Mouse (Mus musculus): ENCODE measurements around the gene Hist1h4h. TPM values are rescaled to one million over a fixed set of nuclear protein-coding genes. Genes with fewer than 3 reads are reported as not detected.

The Hist1h4h gene
- 3.8 and 5.9 TPM in 2 replicates for polyA plus RNA-seq (2015; fragmentation: Nextera tagmentation; extraction: Ambion mirVana)

- Histone ChIP-seq H3K27ac (peak within 1 kb of the TSS; percentile 98), H3K27me3 (no peaks in the 10 kb centered on the region), H3K4me1 (replicated peaks) (peaks cover 42% of the 10 kb centered on the region), H3K4me3 (replicated peaks) (peak within 1 kb of the TSS; percentile 63), H3K9ac (peak within 1 kb of the TSS; percentile 84), H3K9me3 (replicated peaks) (no peaks in the 10 kb centered on the region), H3K4me2 (peak within 1 kb of the TSS; percentile 65), H3K36me3 (no peaks in the 10 kb centered on the region)
- ATAC-seq (ENCODE audit: low read depth) (peak; percentile 63), DNase-seq (peak; percentile 96)
- under 1% methylated on average over 61 of the region's 70 CpGs for WGBS (ENCODE audit: insufficient replicate concordance)
These were observed at the start of gene Hist1h4h for GRCm38 (mm10) chr13:23530901-23531875. Gene Hist1h4h (plus strand): TSS chr13:23531050.

DNA sequence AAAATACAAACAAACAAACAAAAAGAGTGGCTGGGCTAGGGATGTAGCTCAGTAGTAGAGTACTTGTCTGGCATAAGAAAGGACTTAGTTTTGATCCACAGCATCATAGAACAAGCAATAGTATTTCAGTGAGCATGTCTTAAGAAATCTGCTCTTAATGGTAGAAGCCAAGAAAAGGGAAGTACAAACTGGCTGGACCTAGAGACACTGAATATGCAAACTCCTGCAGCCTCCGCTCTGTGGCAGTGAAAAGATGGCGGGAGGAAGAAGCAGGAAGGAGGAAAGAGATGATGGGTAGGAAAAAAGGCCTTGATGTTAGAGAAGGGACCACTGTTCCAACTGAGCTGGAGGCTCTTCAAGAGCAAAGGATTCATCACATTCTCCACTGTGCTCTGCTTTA, 47.7 kb upstream of the Hist1h4h start:
- H3K9me3 ChIP-seq (replicated peaks): no peaks in the 10 kb centered on the region
- DNase-seq: no peak
- H3K27me3 ChIP-seq: peaks cover 30% of the 10 kb centered on the region
- no peak overlapping the region for H3K27ac ChIP-seq
- peaks cover 6% of the 10 kb centered on the region for H3K4me1 ChIP-seq (replicated peaks)
- no peak for ATAC-seq (ENCODE audit: low read depth)
- H3K4me2 ChIP-seq: no peak overlapping the region
- H3K36me3 ChIP-seq: no peaks in the 10 kb centered on the region
- no peak overlapping the region for H3K4me3 ChIP-seq (replicated peaks)
- no peak overlapping the region for H3K9ac ChIP-seq
- 48% methylated on average over 2 of the region's 2 CpGs for WGBS (ENCODE audit: insufficient replicate concordance)

DNA sequence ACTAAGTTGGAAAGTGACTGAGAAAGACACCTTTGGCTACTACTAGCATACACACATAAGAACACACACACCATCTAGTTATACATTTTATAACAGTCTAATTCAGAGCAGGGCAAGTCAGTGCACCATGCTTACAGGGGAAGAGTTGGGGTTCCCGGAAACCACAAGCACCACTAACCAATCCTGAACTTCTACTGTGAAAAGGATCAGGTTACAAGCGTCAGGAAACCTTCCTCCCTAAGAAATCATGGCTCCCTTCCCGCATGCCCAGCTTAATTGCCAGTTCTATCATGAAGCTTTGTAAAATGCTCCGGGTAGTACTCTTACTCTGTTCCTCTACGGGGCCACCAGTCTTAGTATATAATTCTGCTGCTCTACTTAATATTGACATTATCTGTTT, 45.6 kb upstream of the Hist1h4h start:
- Histone ChIP-seq H3K4me1 (replicated peaks) (peaks cover 13% of the 10 kb centered on the region), H3K9me3 (replicated peaks) (no peaks in the 10 kb centered on the region), H3K27me3 (peaks cover 31% of the 10 kb centered on the region), H3K36me3 (no peaks in the 10 kb centered on the region), H3K4me2 (no peak overlapping the region), H3K27ac (no peak overlapping the region), H3K4me3 (replicated peaks) (no peak overlapping the region), H3K9ac (no peak overlapping the region)
- ATAC-seq (ENCODE audit: low read depth) (no peak), DNase-seq (no peak)
- WGBS (ENCODE audit: insufficient replicate concordance): 32% methylated on average over 5 of the region's 5 CpGs

DNA sequence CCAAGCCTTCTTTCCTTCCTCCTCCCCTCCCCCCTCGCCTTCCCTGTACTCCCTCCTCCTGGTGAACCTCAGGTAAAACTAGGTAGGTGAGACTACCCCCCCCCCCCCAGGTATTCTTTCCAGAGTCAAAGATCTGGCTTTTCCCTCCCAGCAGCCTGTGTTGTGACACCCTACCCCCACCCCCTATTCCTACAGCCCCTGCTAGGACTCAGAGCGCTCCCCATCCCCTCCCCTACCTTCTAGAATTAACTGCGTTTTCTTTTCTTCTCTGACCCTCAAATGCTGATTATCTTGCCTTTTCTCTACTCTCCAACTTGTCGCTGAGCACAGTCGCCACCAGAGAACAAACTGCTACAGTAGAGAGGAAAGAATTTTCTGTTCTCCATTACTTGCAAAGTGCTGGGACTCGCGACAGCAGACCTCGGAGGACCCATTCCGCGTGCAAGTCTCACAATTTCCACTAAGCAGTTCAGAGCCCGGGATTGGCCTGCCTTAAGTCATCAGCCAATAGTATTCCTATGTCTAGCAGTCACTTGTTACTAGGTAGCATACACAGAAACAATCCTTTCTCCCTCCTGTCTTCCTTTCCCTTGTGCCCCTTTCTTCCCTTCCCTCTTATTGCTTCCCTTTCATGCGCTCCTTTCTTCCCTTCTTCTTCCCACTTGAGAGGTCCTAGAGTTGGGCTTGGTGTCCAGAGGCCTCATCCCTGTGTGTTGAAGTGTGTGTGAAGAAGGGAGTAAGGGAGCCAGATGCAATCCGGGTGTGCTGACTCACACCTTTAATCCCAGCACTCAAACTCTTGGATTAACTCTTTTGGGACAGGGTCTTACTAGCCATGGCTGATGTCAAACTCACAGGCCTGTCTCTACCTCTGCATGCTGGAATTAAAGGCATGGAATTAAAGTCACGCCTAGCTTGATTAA, 42.2 kb upstream of the Hist1h4h start, which contains the start of gene Btn2a2:
TSS of gene Btn2a2 (minus strand) at position 458 of the 923 bp plus-strand sequence.
- Histone ChIP-seq H3K27ac (no peak within 1 kb of the TSS), H3K36me3 (no peaks in the 10 kb centered on the region), H3K9me3 (replicated peaks) (no peaks in the 10 kb centered on the region), H3K4me3 (replicated peaks) (peak within 1 kb of the TSS; percentile 26; the same call in 1 of the 2 replicates), H3K4me2 (peak within 1 kb of the TSS; percentile 49), H3K4me1 (replicated peaks) (peaks cover 35% of the 10 kb centered on the region), H3K27me3 (peaks cover 17% of the 10 kb centered on the region), H3K9ac (peak within 1 kb of the TSS; percentile 24; the same call in 1 of the 2 replicates)
- WGBS (ENCODE audit: insufficient replicate concordance): 10% methylated on average over 14 of the region's 14 CpGs
- no peak for DNase-seq
- peak; percentile 69 for ATAC-seq (ENCODE audit: low read depth)

DNA sequence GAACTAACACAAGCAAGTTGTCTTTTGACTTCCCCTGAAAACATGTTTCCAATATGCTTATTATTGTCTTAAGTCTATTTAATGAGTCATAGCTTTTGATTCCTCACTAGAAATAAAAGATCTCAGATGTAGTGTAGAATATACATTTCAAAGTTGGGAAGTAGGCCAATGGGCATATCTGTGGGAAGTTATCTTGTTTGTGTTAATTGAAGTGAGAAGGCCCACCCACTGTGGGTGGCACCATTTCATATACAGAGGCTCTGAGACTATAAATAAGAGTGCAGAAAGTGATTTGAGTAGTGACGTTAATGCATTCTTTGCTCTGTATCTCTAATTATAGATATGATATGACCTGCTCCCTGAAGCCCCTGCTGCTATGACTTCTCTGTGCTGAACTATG, 40.0 kb upstream of the Hist1h4h start:
- Histone ChIP-seq H3K27me3 (peaks cover 17% of the 10 kb centered on the region), H3K4me2 (no peak overlapping the region), H3K27ac (no peak overlapping the region), H3K9me3 (replicated peaks) (no peaks in the 10 kb centered on the region), H3K4me3 (replicated peaks) (no peak overlapping the region), H3K4me1 (replicated peaks) (peaks cover 37% of the 10 kb centered on the region), H3K9ac (no peak overlapping the region), H3K36me3 (no peaks in the 10 kb centered on the region)
- WGBS (ENCODE audit: insufficient replicate concordance): 26% methylated on average over 1 of the region's 1 CpGs
- ATAC-seq (ENCODE audit: low read depth) (0 out of 2 replicates have a peak, but pooled peaks have one; percentile 27), DNase-seq (no peak)

DNA sequence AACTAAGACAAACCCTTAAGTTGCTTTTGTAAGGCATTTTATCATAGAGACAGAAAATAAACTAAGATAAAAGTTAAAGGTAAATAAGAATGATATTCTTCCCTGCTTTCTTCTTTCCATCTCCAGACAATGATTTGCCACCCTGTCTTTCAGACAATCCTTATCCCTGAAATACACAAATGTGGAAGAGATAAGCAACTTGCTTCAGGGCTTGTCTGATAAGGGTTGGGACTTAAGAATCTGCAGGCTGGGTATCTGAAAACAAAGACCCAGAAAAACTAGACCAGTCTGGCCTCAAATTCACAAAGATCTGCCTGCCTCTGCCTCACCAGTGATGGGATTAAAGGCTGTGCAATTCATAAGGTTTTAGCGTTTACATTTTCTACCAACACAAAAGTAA, 39.6 kb upstream of the Hist1h4h start:
- Histone ChIP-seq H3K4me1 (replicated peaks) (peaks cover 37% of the 10 kb centered on the region), H3K36me3 (no peaks in the 10 kb centered on the region), H3K27me3 (peaks cover 17% of the 10 kb centered on the region), H3K9ac (no peak overlapping the region), H3K27ac (no peak overlapping the region), H3K9me3 (replicated peaks) (no peaks in the 10 kb centered on the region), H3K4me3 (replicated peaks) (no peak overlapping the region), H3K4me2 (no peak overlapping the region)
- peak; percentile 66 for ATAC-seq (ENCODE audit: low read depth)
- DNase-seq: no peak
- 5% methylated on average over 1 of the region's 1 CpGs for WGBS (ENCODE audit: insufficient replicate concordance)

GRCm38 (mm10) chr13:23491990-23492389, 38.9 kb upstream of the Hist1h4h start:
- Histone ChIP-seq H3K36me3 (no peaks in the 10 kb centered on the region), H3K27ac (no peak overlapping the region), H3K9me3 (replicated peaks) (no peaks in the 10 kb centered on the region), H3K4me3 (replicated peaks) (peak overlapping the region; percentile 46), H3K27me3 (peaks cover 13% of the 10 kb centered on the region), H3K9ac (peak overlapping the region; percentile 46), H3K4me1 (replicated peaks) (peaks cover 39% of the 10 kb centered on the region), H3K4me2 (peak overlapping the region; percentile 66)
- DNase-seq (no peak), ATAC-seq (ENCODE audit: low read depth) (no peak)
- 9% methylated on average over 14 of the region's 14 CpGs for WGBS (ENCODE audit: insufficient replicate concordance)

- no peaks in the 10 kb centered on the region for H3K27me3 ChIP-seq
- no peaks in the 10 kb centered on the region for H3K9me3 ChIP-seq (replicated peaks)
- no peak overlapping the region for H3K4me3 ChIP-seq (replicated peaks)
- ATAC-seq (ENCODE audit: low read depth): no peak
- WGBS (ENCODE audit: insufficient replicate concordance): 63% methylated on average over 6 of the region's 6 CpGs
- no peak overlapping the region for H3K27ac ChIP-seq
- no peak overlapping the region for H3K9ac ChIP-seq
- H3K4me2 ChIP-seq: no peak overlapping the region
- H3K4me1 ChIP-seq (replicated peaks): peaks cover 56% of the 10 kb centered on the region
- no peak for DNase-seq
- no peaks in the 10 kb centered on the region for H3K36me3 ChIP-seq
These were observed 35.3 kb upstream of the Hist1h4h start for GRCm38 (mm10) chr13:23495526-23495925.

- DNase-seq (peak; percentile 70), ATAC-seq (ENCODE audit: low read depth) (peak; percentile 54; the same call in 1 of the 2 replicates)
- no peaks in the 10 kb centered on the region for H3K9me3 ChIP-seq (replicated peaks)
- H3K36me3 ChIP-seq: no peaks in the 10 kb centered on the region
- peak overlapping the region; percentile 76 for H3K4me2 ChIP-seq
- H3K4me3 ChIP-seq (replicated peaks): peak overlapping the region; percentile 58
- H3K27me3 ChIP-seq: no peaks in the 10 kb centered on the region
- H3K4me1 ChIP-seq (replicated peaks): peaks cover 52% of the 10 kb centered on the region
- peak overlapping the region; percentile 56; the same call in 1 of the 2 replicates for H3K9ac ChIP-seq
- 1% methylated on average over 19 of the region's 19 CpGs for WGBS (ENCODE audit: insufficient replicate concordance)
- H3K27ac ChIP-seq: no peak overlapping the region
These were observed 33.1 kb upstream of the Hist1h4h start for GRCm38 (mm10) chr13:23497656-23498321.

GRCm38 (mm10) chr13:23498653-23499052, 32.2 kb upstream of the Hist1h4h start:
- Histone ChIP-seq H3K9me3 (replicated peaks) (no peaks in the 10 kb centered on the region), H3K4me2 (peak overlapping the region; percentile 76), H3K4me3 (replicated peaks) (peak overlapping the region; percentile 58), H3K27me3 (no peaks in the 10 kb centered on the region), H3K36me3 (no peaks in the 10 kb centered on the region), H3K4me1 (replicated peaks) (peaks cover 55% of the 10 kb centered on the region), H3K27ac (peak overlapping the region; percentile 15; the same call in 1 of the 2 replicates), H3K9ac (peak overlapping the region; percentile 56)
- 12% methylated on average over 10 of the region's 10 CpGs for WGBS (ENCODE audit: insufficient replicate concordance)
- ATAC-seq (ENCODE audit: low read depth) (no peak), DNase-seq (no peak)

Measured in liver, embryonic 13.5 days (tissue).